Mouse (Mus musculus) activated CD4-positive, CD25-positive, alpha-beta regulatory T cell, adult 9 weeks (primary cell): ENCODE data around the gene Pzp. TPM values are rescaled to one million over a fixed set of nuclear protein-coding genes. Genes with fewer than 3 reads are reported as not detected.

ENCODE experiments used
- polyA plus RNA-seq: library from polyadenylated mRNA; unstranded; fragments of 100-300 nt; shearing (Covaris generic); gene quantifications from one replicate; pipeline ENCODE4 v1.2.1, GENCODE M21; 2017

Gene Pzp
- not detected for polyA plus RNA-seq

DNA sequence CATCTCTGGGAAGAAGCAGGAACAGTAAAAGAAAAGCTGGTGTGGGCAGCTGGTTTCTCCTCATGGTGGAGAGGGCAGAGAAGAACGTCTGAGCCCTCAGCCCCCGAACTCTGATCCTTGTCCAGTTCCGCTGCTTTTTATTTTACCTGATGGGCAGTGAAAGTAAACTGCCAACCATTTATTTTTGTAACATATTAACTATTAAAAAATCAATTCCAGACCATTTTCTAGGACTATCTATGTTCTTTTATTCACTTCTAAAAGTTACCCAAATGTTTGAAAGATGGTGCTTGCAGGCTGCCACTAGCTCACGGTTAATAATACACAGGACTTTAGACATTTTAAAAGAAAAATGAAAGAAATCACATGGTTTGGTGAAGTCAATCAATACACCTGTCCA is at the start of gene Pzp:
TSS of gene Pzp (minus strand) at position 120 of the 400 bp plus-strand sequence.

DNA sequence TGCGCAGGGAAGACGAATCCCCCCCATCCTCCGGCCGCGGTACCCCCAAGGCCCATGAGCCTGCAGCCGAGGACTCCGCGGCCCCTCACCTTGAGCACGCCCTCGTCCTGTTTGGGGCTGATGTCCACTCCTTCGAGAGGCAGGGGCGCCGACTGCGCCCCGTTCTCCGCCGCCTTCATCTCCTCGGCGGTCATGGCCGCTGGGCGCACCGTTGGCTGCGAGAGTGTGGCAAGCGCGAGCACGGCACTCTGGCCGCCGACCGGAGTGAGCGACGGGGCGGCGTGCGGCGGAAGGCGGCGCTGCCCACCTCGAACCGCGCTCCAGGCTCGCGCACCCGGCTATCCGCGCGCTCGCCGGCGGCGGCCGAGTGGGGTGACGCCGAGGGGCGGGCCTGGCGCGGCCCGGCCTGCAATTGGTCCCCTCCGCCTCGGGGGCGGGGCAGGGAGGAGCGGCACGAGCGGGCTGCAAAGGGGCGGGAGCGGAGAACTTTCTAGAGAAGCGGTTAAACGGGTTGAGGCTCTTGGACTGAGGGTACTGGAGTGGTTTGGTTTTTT is 88.1 kb downstream of the Pzp start, which contains the start of gene Fkbp4:
TSS of gene Fkbp4 (minus strand) at position 361 of the 554 bp plus-strand sequence.

Other genes starting within 250 kb of the Pzp start
- not detected for gene Tead4, start 225.9 kb downstream of the Pzp start, polyA plus RNA-seq
- gene Tulp3, start 170.9 kb downstream of the Pzp start, polyA plus RNA-seq = 1.8 TPM
- gene Rhno1, start 163.8 kb downstream of the Pzp start, polyA plus RNA-seq = 56.7 TPM
- gene Foxm1, start 163.8 kb downstream of the Pzp start, polyA plus RNA-seq = 3.1 TPM
- gene Tex52, start 151.3 kb downstream of the Pzp start, polyA plus RNA-seq = not detected
- not detected for gene Gm44596, start 151.2 kb downstream of the Pzp start, polyA plus RNA-seq
- 1.4 TPM for gene Nrip2, start 127.4 kb downstream of the Pzp start, polyA plus RNA-seq
- 24.7 TPM for gene Itfg2, start 101.8 kb downstream of the Pzp start, polyA plus RNA-seq
- 61.6 TPM for gene Fkbp4, start 88.0 kb downstream of the Pzp start, polyA plus RNA-seq
- not detected for gene A2ml1, start 54.9 kb upstream of the Pzp start, polyA plus RNA-seq
- gene Klrb1a, start 96.8 kb upstream of the Pzp start, polyA plus RNA-seq = not detected
- not detected for gene Clec2h, start 135.7 kb upstream of the Pzp start, polyA plus RNA-seq
- gene Klrb1, start 196.3 kb upstream of the Pzp start, polyA plus RNA-seq = not detected